In genomic region chr3:121703880-121704243, GRCm38 (mm10) we compare ENCODE assay signal across 31 mouse cellular contexts. TPM values are rescaled to one million over a fixed set of nuclear protein-coding genes. Genes with fewer than 3 reads are reported as not detected.
"Had no signal": no experiment of that assay in that cellular context is flagged by ENCODE, and none has a peak within 500 bp of the region (broad histone marks: within the 10 kb centered on the region; RNA-seq: fewer than 3 reads in every experiment).

No protein-coding gene starts in this region.

- H3K36me3 ChIP-seq: limb, embryonic 10.5 days; limb, embryonic 13.5 days; liver, embryonic 12.5 days; liver, embryonic 15.5 days; lung, embryonic 15.5 days; midbrain, embryonic 10.5 days; neural tube, embryonic 13.5 days had no signal

- H3K4me2 ChIP-seq: limb, embryonic 13.5 days; liver, embryonic 12.5 days; liver, embryonic 15.5 days; lung, embryonic 15.5 days; neural tube, embryonic 13.5 days had no signal

- H3K4me1 ChIP-seq: liver, embryonic 12.5 days; liver, embryonic 15.5 days; megakaryocyte, embryonic 14.5 days had no signal

- H3K9ac ChIP-seq: limb, embryonic 13.5 days; liver, embryonic 12.5 days; liver, embryonic 15.5 days; lung, embryonic 15.5 days; neural tube, embryonic 13.5 days had no signal

- H3K9me3 ChIP-seq: limb, embryonic 10.5 days; limb, embryonic 13.5 days; liver, embryonic 12.5 days; liver, embryonic 15.5 days; lung, embryonic 15.5 days; megakaryocyte, embryonic 14.5 days; midbrain, embryonic 10.5 days; neural tube, embryonic 13.5 days had no signal

- H3K27ac ChIP-seq: layer of hippocampus, adult 2 months; limb, embryonic 10.5 days; limb, embryonic 13.5 days; liver, embryonic 12.5 days; liver, embryonic 15.5 days; lung, embryonic 15.5 days; midbrain, embryonic 10.5 days; neural tube, embryonic 13.5 days had no signal

- ATAC-seq: liver, embryonic 12.5 days had no signal

- H3K27me3 ChIP-seq: limb, embryonic 13.5 days; liver, embryonic 15.5 days; lung, embryonic 15.5 days; neural tube, embryonic 13.5 days had no signal

- H3K4me3 ChIP-seq: layer of hippocampus, adult 2 months; limb, embryonic 10.5 days; limb, embryonic 13.5 days; liver, embryonic 12.5 days; liver, embryonic 15.5 days; lung, embryonic 15.5 days; megakaryocyte, embryonic 14.5 days; midbrain, embryonic 10.5 days; neural tube, embryonic 13.5 days had no signal

- DNase-seq: kidney, adult 8-10 months; kidney, postnatal 14 days; kidney, postnatal 4 days; layer of hippocampus, adult 9-11 months; liver; lung, adult 18-20 months; lung, postnatal 10 days; lung, postnatal 36 days; midbrain, embryonic 14.5 days; retina, postnatal 1 day; right cerebral cortex, postnatal 25 days; spleen, adult 18-20 months; thymus, adult 18-20 months; thymus, postnatal 36 days had no signal

RNA-seq across cellular contexts. Expression of gene 4930432M17Rik, which starts 33.3 kb away (rescaled TPM):
- total RNA-seq: layer of hippocampus, adult 2 months; layer of hippocampus, postnatal 25 days; left cerebral cortex, adult 18-20 months; left cerebral cortex, postnatal 25 days; neutrophil, adult 5-6 weeks had no signal
- polyA plus RNA-seq: kidney, embryonic 16.5 days; limb, embryonic 10.5 days; limb, embryonic 13.5 days; liver, embryonic 12.5 days; liver, embryonic 15.5 days; lung, embryonic 15.5 days; midbrain, embryonic 10.5 days; midbrain, embryonic 14.5 days; neural tube, embryonic 13.5 days; stomach, embryonic 16.5 days; testis, adult 2 months; urinary bladder, adult 2 months had no signal
